Mouse (Mus musculus) lung, postnatal 0 days (tissue): ENCODE measurements around the gene Hexim2.

Experiments
- CTCF ChIP-seq: IDR thresholded peaks from 2 replicates; pipeline ENCODE4 v1.5.1; 2016; ENCODE audit warnings: antibody characterized with exemption, mild to moderate bottlenecking
- EP300 ChIP-seq: IDR thresholded peaks from 2 replicates; pipeline ENCODE4 v1.6.1; 2016; ENCODE audit warnings: antibody characterized with exemption, mild to moderate bottlenecking, control low read depth

GRCm38 (mm10) chr11:103164391-103164790, 32.2 kb downstream of the Hexim2 start:
- no peak for TF ChIP-seq CTCF
- TF ChIP-seq EP300: no peak
